Mouse (Mus musculus): Measurements from ENCODE around the gene Nkain1. TPM values are rescaled to one million over a fixed set of nuclear protein-coding genes. Genes with fewer than 3 reads are reported as not detected.

Gene Nkain1
- polyA plus RNA-seq (2015; fragmentation: Nextera tagmentation; extraction: Ambion mirVana): 7.1 and 8.1 TPM in 2 replicates

DNA sequence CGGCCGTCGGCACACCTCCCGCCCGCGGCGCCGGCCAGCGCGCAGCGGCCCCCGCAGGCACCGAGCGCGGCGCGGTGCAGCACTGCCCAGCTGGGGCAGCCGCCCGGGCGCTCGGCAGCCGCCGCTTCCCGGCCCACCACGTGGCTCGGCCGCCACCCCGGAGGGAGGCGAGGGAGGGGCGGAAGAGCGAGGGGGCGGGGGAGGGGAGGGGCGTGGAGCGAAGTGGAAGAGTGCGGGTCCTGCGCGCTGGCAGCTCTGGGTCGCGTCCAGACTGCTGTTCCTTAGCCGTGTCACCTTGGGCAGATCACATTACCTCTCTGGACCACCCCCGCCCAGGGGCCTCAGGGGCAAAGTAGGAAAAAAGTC lies at the start of gene Nkain1:
Gene Nkain1 (minus strand): TSS at position 126 of the 366 bp plus-strand sequence.
- peak; percentile 79 for ATAC-seq
- no peaks in the 10 kb centered on the region for H3K9me3 ChIP-seq (ENCODE audit: control insufficient read depth, low read length)
- H3K9ac ChIP-seq (replicated peaks; ENCODE audit: low read depth, low read length): peak within 1 kb of the TSS; percentile 97
- peak within 1 kb of the TSS; percentile 83 for H3K27ac ChIP-seq (ENCODE audit: low read length)
- H3K4me3 ChIP-seq (replicated peaks; ENCODE audit: low read length): peak within 1 kb of the TSS; percentile 83
- no peaks in the 10 kb centered on the region for H3K36me3 ChIP-seq (ENCODE audit: control insufficient read depth, insufficient read depth)
- WGBS: 0% methylated on average over 12 of the region's 41 CpGs
- peaks cover 38% of the 10 kb centered on the region for H3K4me1 ChIP-seq (replicated peaks; ENCODE audit: control insufficient read depth, insufficient read depth, low read length)
- H3K4me2 ChIP-seq (ENCODE audit: low read length): peak within 1 kb of the TSS; percentile 77
- H3K27me3 ChIP-seq (replicated peaks; ENCODE audit: control insufficient read depth, insufficient read depth, low read length): no peaks in the 10 kb centered on the region

DNA sequence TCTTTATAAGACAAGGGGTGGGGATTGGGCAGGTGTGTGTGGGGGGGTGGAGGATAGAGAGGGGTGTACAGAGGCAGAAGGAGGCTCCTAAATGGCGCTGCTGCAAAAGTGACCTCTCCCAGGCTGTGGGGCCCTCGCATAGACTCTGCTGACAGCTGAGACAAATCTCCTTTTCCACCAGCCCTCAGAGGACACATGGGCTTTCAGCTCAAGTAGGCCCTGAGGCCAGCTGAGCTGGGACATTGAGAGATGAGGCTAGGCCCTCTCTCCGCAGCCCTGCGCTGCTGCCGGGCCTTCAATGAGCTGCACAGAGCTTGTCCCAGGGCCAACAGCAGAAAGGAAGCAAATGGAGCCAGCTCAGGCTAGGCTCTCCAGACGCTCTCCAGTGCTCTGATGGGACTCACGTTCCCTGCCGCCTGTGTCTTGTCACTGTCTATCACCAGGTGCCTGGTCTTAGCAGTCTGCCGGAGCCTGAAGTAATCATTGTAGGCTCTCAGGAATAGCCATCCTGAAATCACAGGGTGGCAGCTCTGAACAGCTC lies 4.8 kb upstream of the Nkain1 start:
- no peak overlapping the region for H3K9ac ChIP-seq (replicated peaks; ENCODE audit: low read depth, low read length)
- H3K4me3 ChIP-seq (replicated peaks; ENCODE audit: low read length): no peak overlapping the region
- WGBS: 78% methylated on average over 9 of the region's 9 CpGs
- no peak overlapping the region for H3K4me2 ChIP-seq (ENCODE audit: low read length)
- no peaks in the 10 kb centered on the region for H3K9me3 ChIP-seq (ENCODE audit: control insufficient read depth, low read length)
- H3K4me1 ChIP-seq (replicated peaks; ENCODE audit: control insufficient read depth, insufficient read depth, low read length): peaks cover 4% of the 10 kb centered on the region; the same call in 1 of the 2 replicates
- H3K27me3 ChIP-seq (replicated peaks; ENCODE audit: control insufficient read depth, insufficient read depth, low read length): no peaks in the 10 kb centered on the region
- H3K36me3 ChIP-seq (ENCODE audit: control insufficient read depth, insufficient read depth): no peaks in the 10 kb centered on the region
- no peak overlapping the region for H3K27ac ChIP-seq (ENCODE audit: low read length)
- no peak for ATAC-seq

DNA sequence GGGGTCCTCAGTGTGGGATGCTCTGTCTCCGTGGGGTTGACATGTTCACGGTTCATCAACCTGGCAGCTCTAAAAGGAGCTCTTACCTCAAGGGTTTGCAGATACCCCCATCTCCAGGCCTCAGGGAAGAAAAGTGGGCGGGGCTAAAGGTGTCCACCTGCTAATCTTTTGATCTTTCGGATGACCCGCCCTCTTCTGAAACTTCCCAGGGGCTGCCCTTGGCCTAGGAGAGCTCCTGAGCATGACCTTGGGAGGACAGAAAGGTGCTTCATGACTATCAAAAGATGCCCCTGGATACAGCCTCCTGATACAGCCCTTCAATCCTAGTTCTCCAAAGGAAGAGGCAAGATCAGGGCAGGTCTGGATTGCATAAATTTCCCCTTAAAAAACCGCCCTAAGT lies 3.1 kb upstream of the Nkain1 start:
- H3K27me3 ChIP-seq (replicated peaks; ENCODE audit: control insufficient read depth, insufficient read depth, low read length): no peaks in the 10 kb centered on the region
- no peaks in the 10 kb centered on the region for H3K36me3 ChIP-seq (ENCODE audit: control insufficient read depth, insufficient read depth)
- ATAC-seq: no peak
- H3K4me3 ChIP-seq (replicated peaks; ENCODE audit: low read length): no peak overlapping the region
- H3K4me1 ChIP-seq (replicated peaks; ENCODE audit: control insufficient read depth, insufficient read depth, low read length): peaks cover 11% of the 10 kb centered on the region
- no peak overlapping the region for H3K9ac ChIP-seq (replicated peaks; ENCODE audit: low read depth, low read length)
- 65% methylated on average over 6 of the region's 6 CpGs for WGBS
- no peak overlapping the region for H3K27ac ChIP-seq (ENCODE audit: low read length)
- no peaks in the 10 kb centered on the region for H3K9me3 ChIP-seq (ENCODE audit: control insufficient read depth, low read length)
- no peak overlapping the region for H3K4me2 ChIP-seq (ENCODE audit: low read length)

DNA sequence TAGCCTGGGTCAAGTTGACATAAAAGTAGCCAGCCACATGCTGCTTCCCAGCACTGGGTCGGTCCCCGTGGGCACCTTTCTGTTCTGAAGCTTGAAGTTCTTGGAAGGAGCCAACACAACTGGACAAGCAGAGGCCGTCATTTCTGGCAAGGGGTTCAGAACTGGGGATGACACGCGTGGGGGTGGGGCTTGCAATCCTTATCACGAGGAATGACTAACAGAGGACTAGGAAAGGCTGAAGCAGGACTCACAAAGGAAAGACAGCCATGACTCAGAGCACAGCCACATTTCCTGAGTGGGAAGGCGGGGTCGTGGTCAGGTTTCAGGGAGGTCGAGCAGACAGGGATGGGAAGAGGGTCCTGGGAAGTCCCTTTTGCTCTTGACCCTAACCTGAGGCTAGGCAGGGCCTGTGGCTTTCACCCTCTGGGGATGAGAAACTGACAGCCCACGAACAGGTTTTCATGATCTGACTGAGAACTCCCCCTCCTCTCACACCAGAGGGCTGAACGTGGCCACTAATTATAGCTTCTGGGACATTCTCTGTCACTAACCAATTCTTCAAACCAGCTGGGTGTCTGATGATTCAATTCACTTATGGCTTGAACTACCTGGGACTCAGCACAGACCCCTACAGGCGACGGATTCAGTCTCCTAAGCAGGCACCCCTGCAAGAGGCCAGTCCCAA lies 2.4 kb upstream of the Nkain1 start:
- Histone ChIP-seq H3K4me2 (ENCODE audit: low read length) (no peak overlapping the region), H3K9me3 (ENCODE audit: control insufficient read depth, low read length) (no peaks in the 10 kb centered on the region), H3K9ac (replicated peaks; ENCODE audit: low read depth, low read length) (no peak overlapping the region), H3K27me3 (replicated peaks; ENCODE audit: control insufficient read depth, insufficient read depth, low read length) (no peaks in the 10 kb centered on the region), H3K36me3 (ENCODE audit: control insufficient read depth, insufficient read depth) (no peaks in the 10 kb centered on the region), H3K4me3 (replicated peaks; ENCODE audit: low read length) (no peak overlapping the region), H3K4me1 (replicated peaks; ENCODE audit: control insufficient read depth, insufficient read depth, low read length) (peaks cover 18% of the 10 kb centered on the region), H3K27ac (ENCODE audit: low read length) (no peak overlapping the region)
- 62% methylated on average over 13 of the region's 13 CpGs for WGBS
- no peak for ATAC-seq

DNA sequence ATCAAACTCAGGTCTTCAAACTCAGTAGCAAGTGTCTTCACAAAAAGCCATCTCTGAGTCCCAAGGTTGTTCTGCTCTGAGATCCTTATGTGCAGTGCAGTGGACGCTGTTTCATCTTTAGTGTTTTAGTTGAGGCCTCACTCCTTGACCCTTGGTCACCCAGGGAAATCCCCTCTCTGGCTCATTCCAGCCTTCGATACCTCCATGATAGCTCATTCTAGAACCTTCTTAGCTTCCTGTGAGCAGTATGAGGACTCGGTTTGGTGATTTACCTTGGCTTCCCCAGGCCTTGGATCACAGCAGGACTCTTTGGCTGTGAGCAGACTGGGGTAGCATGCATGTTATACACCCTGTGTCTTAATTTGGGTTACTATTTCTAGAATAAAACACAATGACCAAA lies 1.6 kb upstream of the Nkain1 start:
- no peak overlapping the region for H3K9ac ChIP-seq (replicated peaks; ENCODE audit: low read depth, low read length)
- 91% methylated on average over 3 of the region's 3 CpGs for WGBS
- no peak overlapping the region for H3K4me2 ChIP-seq (ENCODE audit: low read length)
- H3K27me3 ChIP-seq (replicated peaks; ENCODE audit: control insufficient read depth, insufficient read depth, low read length): no peaks in the 10 kb centered on the region
- no peaks in the 10 kb centered on the region for H3K9me3 ChIP-seq (ENCODE audit: control insufficient read depth, low read length)
- H3K27ac ChIP-seq (ENCODE audit: low read length): no peak overlapping the region
- no peak for ATAC-seq
- no peak overlapping the region for H3K4me3 ChIP-seq (replicated peaks; ENCODE audit: low read length)
- peaks cover 27% of the 10 kb centered on the region for H3K4me1 ChIP-seq (replicated peaks; ENCODE audit: control insufficient read depth, insufficient read depth, low read length)
- H3K36me3 ChIP-seq (ENCODE audit: control insufficient read depth, insufficient read depth): no peaks in the 10 kb centered on the region

DNA sequence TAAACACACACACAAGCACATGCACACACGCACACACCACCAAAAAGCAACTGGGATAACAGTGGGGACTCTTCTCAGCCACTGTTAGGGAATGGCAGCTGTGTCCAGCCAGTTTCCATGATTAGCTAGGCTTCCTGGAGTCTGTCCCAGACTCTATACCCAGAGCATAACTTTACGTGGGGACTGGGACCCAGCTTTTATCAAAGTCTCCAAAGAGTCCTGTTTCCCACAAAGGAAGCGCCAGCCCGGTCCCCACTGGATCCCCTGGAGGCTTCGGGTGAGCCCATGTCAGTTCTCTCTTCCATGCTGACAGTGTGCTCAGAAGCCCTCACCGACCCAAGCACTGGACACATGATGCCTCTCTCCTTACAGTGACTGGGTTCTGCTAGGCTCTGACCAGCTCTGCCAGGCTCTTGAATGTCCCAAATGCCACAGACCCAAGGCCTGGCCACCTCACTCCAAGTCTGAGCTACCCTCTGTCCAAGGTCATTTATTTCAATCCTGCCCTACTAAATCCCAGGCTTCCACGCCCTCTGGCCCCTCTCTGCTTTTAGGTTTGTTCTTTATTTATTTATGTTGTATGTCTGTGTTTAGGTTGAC lies 988 bp upstream of the Nkain1 start:
- 83% methylated on average over 7 of the region's 7 CpGs for WGBS
- no peaks in the 10 kb centered on the region for H3K36me3 ChIP-seq (ENCODE audit: control insufficient read depth, insufficient read depth)
- no peak overlapping the region for H3K4me3 ChIP-seq (replicated peaks; ENCODE audit: low read length)

DNA sequence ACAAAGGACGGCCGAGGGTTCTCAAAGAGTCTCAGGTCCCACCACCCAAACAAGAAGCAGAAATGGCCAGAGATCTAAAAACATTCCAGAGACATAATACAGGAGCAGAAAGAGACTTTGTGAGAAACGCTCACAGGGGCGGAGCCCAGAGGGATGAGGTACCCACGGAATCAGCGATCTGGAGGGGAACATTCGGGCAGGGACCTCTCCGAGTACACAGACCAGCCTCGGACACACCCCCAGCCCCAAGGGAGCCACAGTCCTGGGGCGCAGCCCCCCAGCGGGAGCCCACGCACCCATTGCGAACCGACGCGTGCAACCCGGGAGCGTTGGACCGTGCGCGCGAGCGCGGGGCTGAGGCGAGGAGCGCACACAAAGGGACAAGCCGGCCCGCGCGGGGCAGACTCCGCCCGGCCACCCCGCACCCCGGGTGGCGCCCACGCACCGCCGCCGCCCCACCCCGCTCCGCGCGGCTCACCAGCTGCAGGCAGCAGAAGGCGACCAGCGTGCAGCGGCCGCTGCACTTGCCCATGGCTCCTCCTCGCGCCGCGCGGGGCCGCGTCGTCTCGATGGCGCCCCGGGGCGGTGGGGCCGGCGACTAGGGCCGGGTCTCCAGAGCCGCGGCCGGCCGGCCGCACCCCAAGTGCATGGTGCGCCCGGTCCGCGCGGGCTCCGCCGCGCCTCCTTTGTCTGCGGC lies 474 bp downstream of the Nkain1 start:
- under 1% methylated on average over 67 of the region's 76 CpGs for WGBS
- Histone ChIP-seq H3K9me3 (ENCODE audit: control insufficient read depth, low read length) (no peaks in the 10 kb centered on the region), H3K27me3 (replicated peaks; ENCODE audit: control insufficient read depth, insufficient read depth, low read length) (no peaks in the 10 kb centered on the region), H3K9ac (replicated peaks; ENCODE audit: low read depth, low read length) (peak overlapping the region; percentile 97), H3K27ac (ENCODE audit: low read length) (peak overlapping the region; percentile 83), H3K4me2 (ENCODE audit: low read length) (peak overlapping the region; percentile 77), H3K4me3 (replicated peaks; ENCODE audit: low read length) (peak overlapping the region; percentile 83), H3K4me1 (replicated peaks; ENCODE audit: control insufficient read depth, insufficient read depth, low read length) (peaks cover 43% of the 10 kb centered on the region), H3K36me3 (ENCODE audit: control insufficient read depth, insufficient read depth) (no peaks in the 10 kb centered on the region)
- peak; percentile 61 for ATAC-seq

More for the DNA sequence above, 988 bp upstream of the Nkain1 start:
- H3K4me2 ChIP-seq (ENCODE audit: low read length): no peak overlapping the region
- peaks cover 32% of the 10 kb centered on the region for H3K4me1 ChIP-seq (replicated peaks; ENCODE audit: control insufficient read depth, insufficient read depth, low read length)
- no peaks in the 10 kb centered on the region for H3K27me3 ChIP-seq (replicated peaks; ENCODE audit: control insufficient read depth, insufficient read depth, low read length)
- H3K27ac ChIP-seq (ENCODE audit: low read length): no peak overlapping the region
- no peak for ATAC-seq
- no peak overlapping the region for H3K9ac ChIP-seq (replicated peaks; ENCODE audit: low read depth, low read length)
- no peaks in the 10 kb centered on the region for H3K9me3 ChIP-seq (ENCODE audit: control insufficient read depth, low read length)

DNA sequence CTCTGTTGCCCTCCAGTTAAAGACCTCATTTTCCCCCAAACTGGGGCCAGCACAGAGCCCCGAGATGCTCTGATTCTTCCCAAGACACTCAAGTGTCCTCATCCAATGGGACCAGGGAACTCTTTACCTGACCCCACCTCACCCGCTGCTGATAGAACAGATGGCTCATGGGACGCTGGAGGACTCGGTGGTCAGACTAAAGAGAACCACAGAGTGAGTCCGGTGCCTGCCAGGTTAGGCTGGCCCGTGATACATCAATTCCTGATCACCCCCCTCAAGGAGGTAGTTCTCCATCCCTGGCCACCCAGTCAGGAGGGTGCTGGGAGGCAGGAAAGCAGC lies 992 bp downstream of the Nkain1 start:
- H3K9ac ChIP-seq (replicated peaks; ENCODE audit: low read depth, low read length): peak overlapping the region; percentile 97
- H3K9me3 ChIP-seq (ENCODE audit: control insufficient read depth, low read length): no peaks in the 10 kb centered on the region
- peak overlapping the region; percentile 77 for H3K4me2 ChIP-seq (ENCODE audit: low read length)
- peak overlapping the region; percentile 83 for H3K4me3 ChIP-seq (replicated peaks; ENCODE audit: low read length)
- H3K36me3 ChIP-seq (ENCODE audit: control insufficient read depth, insufficient read depth): no peaks in the 10 kb centered on the region
- WGBS: 1% methylated on average over 6 of the region's 6 CpGs
- peaks cover 48% of the 10 kb centered on the region for H3K4me1 ChIP-seq (replicated peaks; ENCODE audit: control insufficient read depth, insufficient read depth, low read length)
- no peaks in the 10 kb centered on the region for H3K27me3 ChIP-seq (replicated peaks; ENCODE audit: control insufficient read depth, insufficient read depth, low read length)
- no peak for ATAC-seq
- H3K27ac ChIP-seq (ENCODE audit: low read length): peak overlapping the region; percentile 83

DNA sequence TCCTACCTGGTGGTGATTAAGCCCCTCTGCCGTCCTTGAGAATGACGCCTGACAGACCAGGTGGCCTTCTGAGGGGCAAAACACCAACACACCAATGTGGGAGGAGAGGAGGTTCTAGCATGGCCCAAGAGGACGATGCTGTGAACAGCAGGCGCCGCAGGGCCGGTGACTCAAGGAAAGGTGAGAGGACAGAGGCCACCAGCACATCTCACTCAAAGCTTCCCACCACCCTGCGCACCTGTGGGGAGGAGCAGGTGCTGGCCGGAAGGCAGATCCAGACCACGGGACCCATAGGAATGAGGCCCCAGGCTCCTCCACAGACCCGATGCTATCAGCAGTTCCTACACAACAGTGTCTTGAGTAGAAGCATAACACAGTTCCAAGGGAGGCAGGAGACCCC lies 1.4 kb downstream of the Nkain1 start:
- 38% methylated on average over 10 of the region's 10 CpGs for WGBS
- Histone ChIP-seq H3K4me2 (ENCODE audit: low read length) (peak overlapping the region; percentile 77), H3K9me3 (ENCODE audit: control insufficient read depth, low read length) (no peaks in the 10 kb centered on the region), H3K36me3 (ENCODE audit: control insufficient read depth, insufficient read depth) (no peaks in the 10 kb centered on the region), H3K9ac (replicated peaks; ENCODE audit: low read depth, low read length) (peak overlapping the region; percentile 97), H3K27me3 (replicated peaks; ENCODE audit: control insufficient read depth, insufficient read depth, low read length) (no peaks in the 10 kb centered on the region), H3K27ac (ENCODE audit: low read length) (no peak overlapping the region; the same call in 1 of the 2 replicates), H3K4me1 (replicated peaks; ENCODE audit: control insufficient read depth, insufficient read depth, low read length) (peaks cover 52% of the 10 kb centered on the region), H3K4me3 (replicated peaks; ENCODE audit: low read length) (peak overlapping the region; percentile 83)
- no peak for ATAC-seq

Measured in forebrain, embryonic 16.5 days (tissue).